Mouse (Mus musculus) C2C12 (cell line): ENCODE data around the gene Cand1.

Source experiments
- CEBPB ChIP-seq: IDR thresholded peaks from one replicate; pipeline ENCODE4 v1.6.1; 2011; ENCODE audit warnings: low read depth, mild to moderate bottlenecking, control low read depth, moderate library complexity
- CTCF ChIP-seq: IDR thresholded peaks from one replicate; pipeline ENCODE4 v1.5.1; 2011; ENCODE audit not compliant: control insufficient read depth, insufficient read depth, insufficient read length
- MAX ChIP-seq: IDR thresholded peaks from one replicate; pipeline ENCODE4 v1.6.1; 2011; ENCODE audit warnings: mild to moderate bottlenecking, control low read depth
- MYOG ChIP-seq: IDR thresholded peaks from one replicate; pipeline ENCODE4 v1.6.1; 2011; ENCODE audit not compliant: control insufficient read depth, insufficient read length; ENCODE audit errors: extremely low read depth
- USF1 ChIP-seq: IDR thresholded peaks from one replicate; pipeline ENCODE4 v1.6.1; 2011; ENCODE audit warnings: low read depth, mild to moderate bottlenecking, control low read depth, moderate library complexity

GRCm38 (mm10) chr10:119204334-119204946, 35.4 kb downstream of the Cand1 start:
- TF ChIP-seq CTCF, result no peak
- no peak for TF ChIP-seq MYOG
- no peak for TF ChIP-seq CEBPB
- TF ChIP-seq MAX, result no peak
- no peak for TF ChIP-seq USF1
